Mouse (Mus musculus) thymus, postnatal 36 days (tissue): Measurements from ENCODE around the gene Tspan14.

ENCODE experiments used
- DNase-seq, 2 experiments: peaks; one replicate each; pipeline ENCODE4 v3.0.0; 2022; ENCODE audit warnings: mixed read lengths in 2 of 2

The Tspan14 gene

GRCm38 (mm10) chr14:40966392-40966861, at the start of gene Tspan14:
TSS of gene Tspan14 (minus strand) at chr14:40966807.
- peak; percentile 67 to 81 for DNase-seq

- no peak for DNase-seq
Measured at GRCm38 (mm10) chr14:41014701-41015240, 48.2 kb upstream of the Tspan14 start.

GRCm38 (mm10) chr14:41013630-41014613, 47.3 kb upstream of the Tspan14 start, which contains the start of gene Fam213a:
TSS of gene Fam213a (minus strand) at chr14:41013788.
- DNase-seq, result peak; percentile 87 to 90

- no peak for DNase-seq
Measured at GRCm38 (mm10) chr14:41013143-41013542, 46.5 kb upstream of the Tspan14 start.

- no peak for DNase-seq
Measured at GRCm38 (mm10) chr14:41011916-41012315, 45.3 kb upstream of the Tspan14 start.

GRCm38 (mm10) chr14:41008138-41008537, 41.5 kb upstream of the Tspan14 start:
- DNase-seq, result no peak

GRCm38 (mm10) chr14:41007641-41008040, 41.0 kb upstream of the Tspan14 start:
- DNase-seq, result no peak

GRCm38 (mm10) chr14:41006899-41007298, 40.3 kb upstream of the Tspan14 start:
- no peak for DNase-seq

- DNase-seq, result no peak
Measured at GRCm38 (mm10) chr14:41006263-41006662, 39.7 kb upstream of the Tspan14 start.

GRCm38 (mm10) chr14:41005716-41006115, 39.1 kb upstream of the Tspan14 start:
- DNase-seq, result no peak

GRCm38 (mm10) chr14:41004201-41005141, 37.9 kb upstream of the Tspan14 start:
- DNase-seq, result no peak

- DNase-seq, result no peak
Measured at GRCm38 (mm10) chr14:41001576-41001975, 35.0 kb upstream of the Tspan14 start.

- DNase-seq, result no peak
Measured at GRCm38 (mm10) chr14:41000801-41001200, 34.2 kb upstream of the Tspan14 start.

GRCm38 (mm10) chr14:40999904-41000645, 33.5 kb upstream of the Tspan14 start:
- no peak for DNase-seq

GRCm38 (mm10) chr14:40996171-40996570, 29.6 kb upstream of the Tspan14 start:
- DNase-seq, result no peak

GRCm38 (mm10) chr14:40992464-40992863, 25.9 kb upstream of the Tspan14 start:
- no peak for DNase-seq

GRCm38 (mm10) chr14:40988780-40989179, 22.2 kb upstream of the Tspan14 start:
- DNase-seq, result no peak

- DNase-seq, result no peak
Measured at GRCm38 (mm10) chr14:40987184-40987583, 20.6 kb upstream of the Tspan14 start.

GRCm38 (mm10) chr14:40985635-40986034, 19.0 kb upstream of the Tspan14 start:
- DNase-seq, result no peak

- DNase-seq, result no peak
Measured at GRCm38 (mm10) chr14:40979723-40980122, 13.1 kb upstream of the Tspan14 start.

GRCm38 (mm10) chr14:40979002-40979401, 12.4 kb upstream of the Tspan14 start:
- no peak for DNase-seq
